Mouse (Mus musculus): ENCODE results near the gene Ifitm1.
"Not testable (repeated sequence)": the region's sequence is repeated elsewhere in the genome, so short reads cannot be mapped to it uniquely, and the experiment has no call there.

Gene Ifitm1

GRCm38 (mm10) chr7:140976720-140977119, 9.7 kb downstream of the Ifitm1 start:
- not testable (repeated sequence) for DNase-seq (ENCODE audit: low read depth)

- no peak for DNase-seq (ENCODE audit: low read depth)
Measured at GRCm38 (mm10) chr7:140981704-140982103, 14.7 kb downstream of the Ifitm1 start.

- DNase-seq (ENCODE audit: low read depth), result no peak
Measured at GRCm38 (mm10) chr7:140982971-140983370, 15.9 kb downstream of the Ifitm1 start.

- DNase-seq (ENCODE audit: low read depth), result no peak
Measured at GRCm38 (mm10) chr7:140987182-140988138, 20.4 kb downstream of the Ifitm1 start.

GRCm38 (mm10) chr7:140989022-140989421, 22.0 kb downstream of the Ifitm1 start:
- DNase-seq (ENCODE audit: low read depth), result no peak

- DNase-seq (ENCODE audit: low read depth), result no peak
Measured at GRCm38 (mm10) chr7:140990185-140990584, 23.2 kb downstream of the Ifitm1 start.

GRCm38 (mm10) chr7:140990622-140991021, 23.6 kb downstream of the Ifitm1 start:
- DNase-seq (ENCODE audit: low read depth), result no peak

GRCm38 (mm10) chr7:140991117-140991689, 24.2 kb downstream of the Ifitm1 start:
- DNase-seq (ENCODE audit: low read depth), result no peak

GRCm38 (mm10) chr7:140997817-140998216, 30.8 kb downstream of the Ifitm1 start:
- no peak for DNase-seq (ENCODE audit: low read depth)

GRCm38 (mm10) chr7:140998853-140999700, 32.1 kb downstream of the Ifitm1 start:
- DNase-seq (ENCODE audit: low read depth), result no peak

- no peak for DNase-seq (ENCODE audit: low read depth)
Measured at GRCm38 (mm10) chr7:141000881-141001708, 34.1 kb downstream of the Ifitm1 start.

GRCm38 (mm10) chr7:141003248-141004010, 36.4 kb downstream of the Ifitm1 start:
- no peak for DNase-seq (ENCODE audit: low read depth)

GRCm38 (mm10) chr7:141006446-141006845, 39.4 kb downstream of the Ifitm1 start:
- DNase-seq (ENCODE audit: low read depth), result no peak

GRCm38 (mm10) chr7:141006914-141007313, 39.9 kb downstream of the Ifitm1 start:
- peak; percentile 73 for DNase-seq (ENCODE audit: low read depth)

GRCm38 (mm10) chr7:141008312-141008761, 41.3 kb downstream of the Ifitm1 start:
- DNase-seq (ENCODE audit: low read depth), result peak; percentile 88

- peak; percentile 89 for DNase-seq (ENCODE audit: low read depth)
Measured at GRCm38 (mm10) chr7:141008938-141009660, 42.1 kb downstream of the Ifitm1 start.

- DNase-seq (ENCODE audit: low read depth), result no peak
Measured at GRCm38 (mm10) chr7:141009665-141010064, 42.6 kb downstream of the Ifitm1 start.

- DNase-seq (ENCODE audit: low read depth), result peak; percentile 83
Measured at GRCm38 (mm10) chr7:141010593-141010992, 43.6 kb downstream of the Ifitm1 start, which contains the start of gene Ifitm3. Ifitm3 (minus strand) TSS chr7:141010770.

GRCm38 (mm10) chr7:141011238-141011770, 44.3 kb downstream of the Ifitm1 start:
- no peak for DNase-seq (ENCODE audit: low read depth)

Data from NIH3T3 (cell line).